Mouse (Mus musculus): ENCODE data around the gene 9930021J03Rik. TPM values are rescaled to one million over a fixed set of nuclear protein-coding genes. Genes with fewer than 3 reads are reported as not detected.

The 9930021J03Rik gene
- polyA plus RNA-seq, 1 experiment: 0.06 TPM

- Histone ChIP-seq H3K36me3 (ENCODE audit: control insufficient read depth) (no peaks in the 10 kb centered on the region), H3K4me1 (ENCODE audit: control insufficient read depth) (no peaks in the 10 kb centered on the region), H3K27me3 (ENCODE audit: control insufficient read depth) (no peaks in the 10 kb centered on the region), H3K9me3 (ENCODE audit: control insufficient read depth, low read length) (no peaks in the 10 kb centered on the region), H3K4me3 (replicated peaks) (no peak overlapping the region)
- TF ChIP-seq TAL1 (IDR thresholded peaks at IDR 0.05; ENCODE audit: low read length): no peak
- TF ChIP-seq GATA1 (IDR thresholded peaks at IDR 0.05; ENCODE audit: low read length): no peak
Observed at GRCm38 (mm10) chr19:29838636-29839135, 32.9 kb upstream of the 9930021J03Rik start.

DNA sequence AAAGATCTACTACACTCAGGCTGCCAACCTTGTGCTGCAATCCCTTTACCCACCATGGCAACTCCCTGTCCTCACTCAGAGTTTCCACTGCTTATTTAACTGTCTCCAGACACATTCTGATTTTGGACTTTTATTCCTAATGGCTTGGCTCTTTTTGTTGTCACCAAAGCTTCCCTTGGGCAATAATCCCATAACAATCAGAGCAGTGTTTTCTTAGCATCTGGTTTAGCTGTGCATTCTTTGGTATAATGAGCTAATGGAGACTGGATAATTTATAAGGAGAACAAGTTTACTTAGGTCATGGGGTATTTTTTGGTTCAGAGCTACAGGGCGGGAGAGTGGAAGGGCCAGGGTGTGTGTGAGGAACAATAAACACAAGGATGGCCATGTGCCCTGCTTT is 32.4 kb upstream of the 9930021J03Rik start:
- no peaks in the 10 kb centered on the region for H3K9me3 ChIP-seq (ENCODE audit: control insufficient read depth, low read length)
- H3K27me3 ChIP-seq (ENCODE audit: control insufficient read depth): no peaks in the 10 kb centered on the region
- TF ChIP-seq GATA1 (IDR thresholded peaks at IDR 0.05; ENCODE audit: low read length) (no peak), TAL1 (IDR thresholded peaks at IDR 0.05; ENCODE audit: low read length) (no peak)
- H3K36me3 ChIP-seq (ENCODE audit: control insufficient read depth): no peaks in the 10 kb centered on the region
- H3K4me1 ChIP-seq (ENCODE audit: control insufficient read depth): no peaks in the 10 kb centered on the region
- no peak overlapping the region for H3K4me3 ChIP-seq (replicated peaks)

GRCm38 (mm10) chr19:29835364-29836034 is 29.7 kb upstream of the 9930021J03Rik start:
- Histone ChIP-seq H3K9me3 (ENCODE audit: control insufficient read depth, low read length) (no peaks in the 10 kb centered on the region), H3K27me3 (ENCODE audit: control insufficient read depth) (no peaks in the 10 kb centered on the region), H3K36me3 (ENCODE audit: control insufficient read depth) (no peaks in the 10 kb centered on the region), H3K4me1 (ENCODE audit: control insufficient read depth) (no peaks in the 10 kb centered on the region), H3K4me3 (replicated peaks) (no peak overlapping the region)
- TF ChIP-seq GATA1 (IDR thresholded peaks at IDR 0.05; ENCODE audit: low read length) (no peak), TAL1 (IDR thresholded peaks at IDR 0.05; ENCODE audit: low read length) (no peak)

DNA sequence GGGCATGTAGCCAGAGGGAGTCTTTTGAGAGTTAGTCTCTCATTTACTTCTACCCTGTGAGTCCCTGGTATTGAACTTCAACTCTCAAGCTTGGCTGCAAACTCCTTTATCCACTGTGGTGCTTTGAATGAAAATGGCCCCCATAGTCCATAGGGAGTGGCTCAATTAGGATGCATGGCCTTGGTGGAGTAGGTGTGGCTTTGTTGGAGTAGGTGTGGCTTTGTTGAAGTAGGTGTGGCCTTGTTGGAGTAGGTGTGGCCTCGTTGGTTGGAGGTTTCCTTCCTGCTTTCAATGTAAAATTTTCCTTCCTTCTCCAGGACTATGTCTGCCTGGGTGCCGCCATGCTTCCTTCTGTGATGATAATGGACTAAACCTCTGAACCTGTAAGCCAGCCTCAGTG is 25.1 kb upstream of the 9930021J03Rik start:
- Histone ChIP-seq H3K36me3 (ENCODE audit: control insufficient read depth) (no peaks in the 10 kb centered on the region), H3K4me3 (replicated peaks) (no peak overlapping the region), H3K4me1 (ENCODE audit: control insufficient read depth) (no peaks in the 10 kb centered on the region), H3K9me3 (ENCODE audit: control insufficient read depth, low read length) (no peaks in the 10 kb centered on the region), H3K27me3 (ENCODE audit: control insufficient read depth) (no peaks in the 10 kb centered on the region)
- TF ChIP-seq TAL1 (IDR thresholded peaks at IDR 0.05; ENCODE audit: low read length) (no peak), GATA1 (IDR thresholded peaks at IDR 0.05; ENCODE audit: low read length) (no peak)

- TF ChIP-seq GATA1 (IDR thresholded peaks at IDR 0.05; ENCODE audit: low read length) (no peak), TAL1 (IDR thresholded peaks at IDR 0.05; ENCODE audit: low read length) (no peak)
- no peaks in the 10 kb centered on the region for H3K36me3 ChIP-seq (ENCODE audit: control insufficient read depth)
- H3K4me3 ChIP-seq (replicated peaks): no peak overlapping the region
- H3K9me3 ChIP-seq (ENCODE audit: control insufficient read depth, low read length): no peaks in the 10 kb centered on the region
- H3K4me1 ChIP-seq (ENCODE audit: control insufficient read depth): no peaks in the 10 kb centered on the region
- no peaks in the 10 kb centered on the region for H3K27me3 ChIP-seq (ENCODE audit: control insufficient read depth)
Observed at GRCm38 (mm10) chr19:29828558-29828957, 22.8 kb upstream of the 9930021J03Rik start.

- no peaks in the 10 kb centered on the region for H3K27me3 ChIP-seq (ENCODE audit: control insufficient read depth)
- no peaks in the 10 kb centered on the region for H3K36me3 ChIP-seq (ENCODE audit: control insufficient read depth)
- TF ChIP-seq GATA1 (IDR thresholded peaks at IDR 0.05; ENCODE audit: low read length): no peak
- H3K4me1 ChIP-seq (ENCODE audit: control insufficient read depth): no peaks in the 10 kb centered on the region
- H3K9me3 ChIP-seq (ENCODE audit: control insufficient read depth, low read length): no peaks in the 10 kb centered on the region
- H3K4me3 ChIP-seq (replicated peaks): no peak overlapping the region
Observed at GRCm38 (mm10) chr19:29826686-29827085, 20.9 kb upstream of the 9930021J03Rik start.

- TF ChIP-seq GATA1 (IDR thresholded peaks at IDR 0.05; ENCODE audit: low read length) (no peak), TAL1 (IDR thresholded peaks at IDR 0.05; ENCODE audit: low read length) (no peak)
- Histone ChIP-seq H3K27me3 (ENCODE audit: control insufficient read depth) (no peaks in the 10 kb centered on the region), H3K4me1 (ENCODE audit: control insufficient read depth) (no peaks in the 10 kb centered on the region), H3K9me3 (ENCODE audit: control insufficient read depth, low read length) (no peaks in the 10 kb centered on the region), H3K4me3 (replicated peaks) (no peak overlapping the region), H3K36me3 (ENCODE audit: control insufficient read depth) (no peaks in the 10 kb centered on the region)
Observed at GRCm38 (mm10) chr19:29825003-29825402, 19.2 kb upstream of the 9930021J03Rik start.

DNA sequence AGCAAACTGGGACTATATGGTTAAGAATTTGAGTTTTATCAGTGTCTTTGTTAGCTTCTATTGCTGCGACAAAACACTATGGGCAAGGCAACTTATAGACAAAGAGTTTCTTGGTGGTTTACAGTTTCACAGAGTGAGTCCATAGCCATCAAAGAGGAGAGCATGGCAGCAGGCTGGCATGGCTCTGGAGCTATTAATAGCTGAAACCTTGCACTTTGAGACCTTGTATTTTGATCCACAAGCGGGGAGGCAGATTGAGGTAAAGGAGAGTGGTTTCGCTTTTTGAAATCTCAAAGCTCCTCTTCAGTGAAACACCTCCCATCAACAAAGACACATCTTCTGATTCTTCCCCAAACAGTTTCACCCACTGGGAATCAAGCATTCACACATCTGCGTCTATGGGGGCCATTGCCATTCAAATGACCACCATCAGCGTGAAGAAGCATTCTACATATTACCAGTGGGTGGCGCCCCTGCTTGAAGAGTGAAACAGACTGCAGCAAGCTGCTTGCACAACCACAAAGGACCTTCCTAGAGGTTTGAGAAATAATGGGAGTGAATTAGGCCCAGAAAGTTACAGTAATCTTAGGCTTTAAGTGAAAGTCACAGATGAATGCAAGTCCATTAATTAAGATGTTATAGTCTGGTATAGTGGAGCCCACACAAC is 18.4 kb upstream of the 9930021J03Rik start:
- no peaks in the 10 kb centered on the region for H3K9me3 ChIP-seq (ENCODE audit: control insufficient read depth, low read length)
- no peaks in the 10 kb centered on the region for H3K4me1 ChIP-seq (ENCODE audit: control insufficient read depth)
- no peaks in the 10 kb centered on the region for H3K27me3 ChIP-seq (ENCODE audit: control insufficient read depth)
- H3K36me3 ChIP-seq (ENCODE audit: control insufficient read depth): no peaks in the 10 kb centered on the region
- no peak overlapping the region for H3K4me3 ChIP-seq (replicated peaks)
- TF ChIP-seq GATA1 (IDR thresholded peaks at IDR 0.05; ENCODE audit: low read length): no peak
- TF ChIP-seq TAL1 (IDR thresholded peaks at IDR 0.05; ENCODE audit: low read length): no peak

GRCm38 (mm10) chr19:29823456-29824010 is 17.7 kb upstream of the 9930021J03Rik start:
- H3K4me1 ChIP-seq (ENCODE audit: control insufficient read depth): no peaks in the 10 kb centered on the region
- no peak overlapping the region for H3K4me3 ChIP-seq (replicated peaks)
- H3K9me3 ChIP-seq (ENCODE audit: control insufficient read depth, low read length): no peaks in the 10 kb centered on the region
- TF ChIP-seq GATA1 (IDR thresholded peaks at IDR 0.05; ENCODE audit: low read length): no peak
- TF ChIP-seq TAL1 (IDR thresholded peaks at IDR 0.05; ENCODE audit: low read length): no peak
- H3K36me3 ChIP-seq (ENCODE audit: control insufficient read depth): no peaks in the 10 kb centered on the region
- no peaks in the 10 kb centered on the region for H3K27me3 ChIP-seq (ENCODE audit: control insufficient read depth)
